Mouse (Mus musculus) G1E (cell line): Measurements from ENCODE around the gene Rgs5. TPM values are rescaled to one million over a fixed set of nuclear protein-coding genes. Genes with fewer than 3 reads are reported as not detected.
A peak's percentile ranks its signal among the peaks of the same experiment; 100 is the strongest.

ENCODE experiments used
- ATAC-seq: 2 replicates; pipeline ENCODE4 v1.8.0; 2016; ENCODE audit warnings: mild to moderate bottlenecking; ENCODE audit not compliant: insufficient number of reproducible peaks, poor library complexity, low FRiP score, severe bottlenecking; ENCODE audit errors: extremely low read depth
- DNase-seq: peaks from one replicate; pipeline ENCODE4 v3.0.0; 2012; ENCODE audit warnings: low spot score
- H3K27me3 ChIP-seq: 2 replicates; pipeline ENCODE4 v1.6.1; 2012; ENCODE audit warnings: mild to moderate bottlenecking, low read length, inconsistent platforms; ENCODE audit not compliant: insufficient read depth
- H3K36me3 ChIP-seq: replicated peaks from 2 replicates; pipeline ENCODE3; 2012; ENCODE audit warnings: mild to moderate bottlenecking, inconsistent platforms
- H3K4me1 ChIP-seq: 2 replicates; pipeline ENCODE4 v1.6.1; 2012; ENCODE audit warnings: low read depth, low read length, inconsistent platforms, mixed read lengths; ENCODE audit not compliant: insufficient read depth
- H3K4me3 ChIP-seq: 2 replicates; pipeline ENCODE4 v1.5.1; 2012; ENCODE audit warnings: low read depth, mild to moderate bottlenecking, inconsistent platforms, low read length, moderate library complexity, mixed read lengths
- H3K9me3 ChIP-seq: replicated peaks from 2 replicates; pipeline ENCODE4 v1.6.1; 2012; ENCODE audit warnings: inconsistent platforms
- CTCF ChIP-seq: IDR thresholded peaks from 2 replicates; pipeline ENCODE4 v1.5.1; 2012; ENCODE audit warnings: low read depth, low read length, inconsistent platforms, mixed read lengths
- GATA1 ChIP-seq: IDR thresholded peaks from 2 replicates; pipeline ENCODE4 v1.6.1; 2012; ENCODE audit warnings: borderline replicate concordance, low read length, inconsistent platforms, mixed read lengths
- GATA2 ChIP-seq: IDR thresholded peaks from 2 replicates; pipeline ENCODE4 v1.6.1; 2012; ENCODE audit warnings: low read depth, low read length, inconsistent platforms, borderline replicate concordance
- POLR2AphosphoS5 ChIP-seq: IDR thresholded peaks from 2 replicates; pipeline ENCODE4 v1.6.1; 2012; ENCODE audit warnings: low read depth, low read length, inconsistent platforms; ENCODE audit not compliant: insufficient replicate concordance
- TAL1 ChIP-seq: conservative IDR thresholded peaks from 2 replicates; pipeline ENCODE4 v1.6.1; 2012; ENCODE audit warnings: low read depth, low read length, inconsistent platforms, mixed read lengths
- polyA plus RNA-seq: library from polyadenylated mRNA; stranded (reverse); fragments of >175 nt; gene quantifications from 2 replicates; pipeline ENCODE4 v1.2.3, GENCODE M21; 2012
- total RNA-seq, 2 experiments: library from RNA; stranded (forward) in 1 of 2; stranded (reverse) in 1 of 2; fragments of 200-1000 nt in 1 of 2; fragments of >200 nt in 1 of 2; fragmentation: Nextera tagmentation in 1 of 2; gene quantifications; 2 replicates each; pipeline ENCODE4 v1.2.3; 2014 to 2017

Gene Rgs5
- total and polyA plus RNA-seq, 3 experiments = 0.16 TPM; not detected in 2

GRCm38 (mm10) chr1:169680455-169681208, 25.3 kb downstream of the Rgs5 start:
- DNase-seq = no peak
- no peaks in the 10 kb centered on the region for H3K27me3 ChIP-seq

GRCm38 (mm10) chr1:169682775-169683497, 27.6 kb downstream of the Rgs5 start:
- Histone ChIP-seq H3K4me1 (no peaks in the 10 kb centered on the region), H3K36me3 (no peaks in the 10 kb centered on the region), H3K27me3 (no peaks in the 10 kb centered on the region), H3K9me3 (peaks cover 7% of the 10 kb centered on the region; the same call in 1 of the 2 replicates), H3K4me3 (no peak overlapping the region)
- TF ChIP-seq TAL1 (no peak), POLR2AphosphoS5 (no peak), GATA1 (no peak), CTCF (no peak), GATA2 (no peak)
- no peak for DNase-seq
- ATAC-seq = peak; percentile 49

More at GRCm38 (mm10) chr1:169680455-169681208, 25.3 kb downstream of the Rgs5 start:
- H3K4me3 ChIP-seq = no peak overlapping the region
- ATAC-seq = no peak
- H3K4me1 ChIP-seq = no peaks in the 10 kb centered on the region
- TF ChIP-seq GATA1 = no peak
- TF ChIP-seq GATA2 = no peak
- no peak for TF ChIP-seq CTCF
- no peak for TF ChIP-seq POLR2AphosphoS5
- no peak for TF ChIP-seq TAL1
- H3K9me3 ChIP-seq = peaks cover 7% of the 10 kb centered on the region; the same call in 1 of the 2 replicates
- no peaks in the 10 kb centered on the region for H3K36me3 ChIP-seq

- H3K27me3 ChIP-seq = no peaks in the 10 kb centered on the region
- no peak for ATAC-seq
- no peaks in the 10 kb centered on the region for H3K4me1 ChIP-seq
- H3K36me3 ChIP-seq = no peaks in the 10 kb centered on the region
- H3K9me3 ChIP-seq = peaks cover 8% of the 10 kb centered on the region; the same call in 1 of the 2 replicates
- no peak overlapping the region for H3K4me3 ChIP-seq
- TF ChIP-seq POLR2AphosphoS5 (no peak), TAL1 (no peak), GATA2 (no peak), CTCF (no peak), GATA1 (no peak)
- no peak for DNase-seq
Observed at GRCm38 (mm10) chr1:169685257-169685656, 30.0 kb downstream of the Rgs5 start.

- DNase-seq (no peak), ATAC-seq (no peak)
- no peaks in the 10 kb centered on the region for H3K36me3 ChIP-seq
- 0 out of 2 replicates have a peak, but pooled peaks cover 10% of the 10 kb centered on the region for H3K9me3 ChIP-seq
- H3K4me1 ChIP-seq = no peaks in the 10 kb centered on the region
- H3K4me3 ChIP-seq = no peak overlapping the region
- no peaks in the 10 kb centered on the region for H3K27me3 ChIP-seq
- TF ChIP-seq GATA2 (no peak), GATA1 (no peak), CTCF (no peak), POLR2AphosphoS5 (no peak), TAL1 (no peak)
Observed at GRCm38 (mm10) chr1:169693040-169693439, 37.7 kb downstream of the Rgs5 start.

- Histone ChIP-seq H3K9me3 (0 out of 2 replicates have a peak, but pooled peaks cover 10% of the 10 kb centered on the region), H3K4me1 (no peaks in the 10 kb centered on the region), H3K27me3 (no peaks in the 10 kb centered on the region), H3K4me3 (no peak overlapping the region), H3K36me3 (no peaks in the 10 kb centered on the region)
- no peak for ATAC-seq
- no peak for DNase-seq
- TF ChIP-seq GATA1 (no peak), CTCF (no peak), GATA2 (no peak), TAL1 (no peak), POLR2AphosphoS5 (no peak)
Observed at GRCm38 (mm10) chr1:169693537-169693936, 38.2 kb downstream of the Rgs5 start.

- no peak for TF ChIP-seq TAL1
- no peak for TF ChIP-seq GATA2
- TF ChIP-seq GATA1 = no peak
- TF ChIP-seq POLR2AphosphoS5 = no peak
- no peak for TF ChIP-seq CTCF
- 0 out of 2 replicates have a peak, but pooled peaks cover 9% of the 10 kb centered on the region for H3K9me3 ChIP-seq
- H3K4me1 ChIP-seq = no peaks in the 10 kb centered on the region
- no peaks in the 10 kb centered on the region for H3K36me3 ChIP-seq
- H3K4me3 ChIP-seq = no peak overlapping the region
- DNase-seq (no peak), ATAC-seq (no peak)
- H3K27me3 ChIP-seq = no peaks in the 10 kb centered on the region
Observed at GRCm38 (mm10) chr1:169695356-169695755, 40.1 kb downstream of the Rgs5 start.
